Mouse (Mus musculus) embryo, embryonic 11.5 days (tissue): Measurements from ENCODE around the gene Slpi.

Source experiments
- DNase-seq: peaks from one replicate; pipeline ENCODE4 v3.0.0-alpha.2; 2012; ENCODE audit warnings: low read depth, low spot score

Gene Slpi

GRCm38 (mm10) chr2:164389020-164389419 is at the start of gene Slpi:
Slpi (minus strand) TSS chr2:164389095.
- DNase-seq, result no peak

GRCm38 (mm10) chr2:164438257-164438656 is 49.4 kb upstream of the Slpi start:
- DNase-seq, result no peak

GRCm38 (mm10) chr2:164437710-164438109 is 48.8 kb upstream of the Slpi start:
- DNase-seq, result no peak

- no peak for DNase-seq
These were observed 48.1 kb upstream of the Slpi start for GRCm38 (mm10) chr2:164436961-164437360.

GRCm38 (mm10) chr2:164436215-164436913 is 47.5 kb upstream of the Slpi start:
- DNase-seq, result no peak

- DNase-seq, result no peak
These were observed 46.6 kb upstream of the Slpi start for GRCm38 (mm10) chr2:164435216-164436090.

GRCm38 (mm10) chr2:164434681-164435080 is 45.8 kb upstream of the Slpi start:
- DNase-seq, result no peak

GRCm38 (mm10) chr2:164433278-164433895 is 44.5 kb upstream of the Slpi start:
- no peak for DNase-seq

- DNase-seq, result no peak
These were observed 43.8 kb upstream of the Slpi start for GRCm38 (mm10) chr2:164432541-164433191.

- no peak for DNase-seq
These were observed 43.0 kb upstream of the Slpi start for GRCm38 (mm10) chr2:164431676-164432465.

- DNase-seq, result no peak
These were observed 41.8 kb upstream of the Slpi start for GRCm38 (mm10) chr2:164430697-164431096.

GRCm38 (mm10) chr2:164429881-164430615 is 41.2 kb upstream of the Slpi start:
- no peak for DNase-seq

- no peak for DNase-seq
These were observed 39.6 kb upstream of the Slpi start for GRCm38 (mm10) chr2:164428451-164428850.

GRCm38 (mm10) chr2:164426952-164427351 is 38.1 kb upstream of the Slpi start:
- no peak for DNase-seq

GRCm38 (mm10) chr2:164426121-164426520 is 37.2 kb upstream of the Slpi start:
- no peak for DNase-seq

GRCm38 (mm10) chr2:164425401-164425800 is 36.5 kb upstream of the Slpi start:
- DNase-seq, result no peak

GRCm38 (mm10) chr2:164424406-164424805 is 35.5 kb upstream of the Slpi start:
- no peak for DNase-seq

- DNase-seq, result no peak
These were observed 34.6 kb upstream of the Slpi start for GRCm38 (mm10) chr2:164423464-164423863.

GRCm38 (mm10) chr2:164422675-164423393 is 33.9 kb upstream of the Slpi start:
- DNase-seq, result no peak

GRCm38 (mm10) chr2:164421979-164422378 is 33.1 kb upstream of the Slpi start:
- DNase-seq, result no peak
